Mouse (Mus musculus): ENCODE data around the gene Hydin. TPM values are rescaled to one million over a fixed set of nuclear protein-coding genes. Genes with fewer than 3 reads are reported as not detected.
"Not testable (repeated sequence)": the region's sequence is repeated elsewhere in the genome, so short reads cannot be mapped to it uniquely, and the experiment has no call there.

The Hydin gene
- polyA plus RNA-seq, 1 experiment from 2014 or later: 0.06 TPM

GRCm38 (mm10) chr8:110519790-110520189 lies 253.0 kb downstream of the Hydin start:
- Histone ChIP-seq H3K4me3 (no peak overlapping the region), H3K36me3 (no peaks in the 10 kb centered on the region), H3K27ac (no peak overlapping the region), H3K4me1 (no peaks in the 10 kb centered on the region), H3K27me3 (ENCODE audit: insufficient read depth, poor library complexity, severe bottlenecking) (no peaks in the 10 kb centered on the region), H3K9me3 (no peaks in the 10 kb centered on the region)
- 76% methylated on average over 7 of the region's 7 CpGs for WGBS
- DNase-seq (ENCODE audit: low spot score): peak; percentile 55

GRCm38 (mm10) chr8:110521851-110522250 lies 255.1 kb downstream of the Hydin start:
- H3K9me3 ChIP-seq: no peaks in the 10 kb centered on the region
- H3K36me3 ChIP-seq: no peaks in the 10 kb centered on the region
- 86% methylated on average over 12 of the region's 12 CpGs for WGBS
- peak; percentile 61 for DNase-seq (ENCODE audit: low spot score)
- no peak overlapping the region for H3K27ac ChIP-seq
- 0 out of 2 replicates have a peak, but pooled peaks cover 4% of the 10 kb centered on the region for H3K4me1 ChIP-seq
- no peaks in the 10 kb centered on the region for H3K27me3 ChIP-seq (ENCODE audit: insufficient read depth, poor library complexity, severe bottlenecking)
- no peak overlapping the region for H3K4me3 ChIP-seq

GRCm38 (mm10) chr8:110522495-110522894 lies 255.7 kb downstream of the Hydin start:
- H3K27me3 ChIP-seq (ENCODE audit: insufficient read depth, poor library complexity, severe bottlenecking); H3K36me3 ChIP-seq; DNase-seq (ENCODE audit: low spot score); H3K4me1 ChIP-seq; H3K27ac ChIP-seq; H3K9me3 ChIP-seq; H3K4me3 ChIP-seq: not testable (repeated sequence)
- 89% methylated on average over 7 of the region's 7 CpGs for WGBS

GRCm38 (mm10) chr8:110522985-110523384 lies 256.2 kb downstream of the Hydin start:
- H3K4me1 ChIP-seq: 0 out of 2 replicates have a peak, but pooled peaks cover 4% of the 10 kb centered on the region
- H3K4me3 ChIP-seq: no peak overlapping the region
- no peaks in the 10 kb centered on the region for H3K36me3 ChIP-seq
- WGBS: 66% methylated on average over 15 of the region's 15 CpGs
- no peak overlapping the region for H3K27ac ChIP-seq
- H3K9me3 ChIP-seq: no peaks in the 10 kb centered on the region
- DNase-seq (ENCODE audit: low spot score): no peak
- no peaks in the 10 kb centered on the region for H3K27me3 ChIP-seq (ENCODE audit: insufficient read depth, poor library complexity, severe bottlenecking)

GRCm38 (mm10) chr8:110525229-110525628 lies 258.5 kb downstream of the Hydin start:
- Histone ChIP-seq H3K4me1 (0 out of 2 replicates have a peak, but pooled peaks cover 4% of the 10 kb centered on the region), H3K9me3 (no peaks in the 10 kb centered on the region), H3K27me3 (ENCODE audit: insufficient read depth, poor library complexity, severe bottlenecking) (peaks cover 3% of the 10 kb centered on the region; the same call in 1 of the 2 replicates), H3K27ac (no peak overlapping the region), H3K36me3 (no peaks in the 10 kb centered on the region), H3K4me3 (no peak overlapping the region)
- WGBS: 67% methylated on average over 15 of the region's 15 CpGs
- DNase-seq (ENCODE audit: low spot score): no peak

- H3K4me3 ChIP-seq: no peak overlapping the region
- 0 out of 2 replicates have a peak, but pooled peaks cover 2% of the 10 kb centered on the region for H3K4me1 ChIP-seq
- H3K36me3 ChIP-seq: no peaks in the 10 kb centered on the region
- H3K27me3 ChIP-seq (ENCODE audit: insufficient read depth, poor library complexity, severe bottlenecking): peaks cover 7% of the 10 kb centered on the region; the same call in 1 of the 2 replicates
- no peaks in the 10 kb centered on the region for H3K9me3 ChIP-seq
- no peak for DNase-seq (ENCODE audit: low spot score)
- H3K27ac ChIP-seq: no peak overlapping the region
- 73% methylated on average over 8 of the region's 8 CpGs for WGBS
These were observed 263.4 kb downstream of the Hydin start for GRCm38 (mm10) chr8:110530008-110530762.

- 74% methylated on average over 6 of the region's 6 CpGs for WGBS
- H3K4me3 ChIP-seq: no peak overlapping the region
- no peaks in the 10 kb centered on the region for H3K36me3 ChIP-seq
- no peaks in the 10 kb centered on the region for H3K9me3 ChIP-seq
- H3K4me1 ChIP-seq: no peaks in the 10 kb centered on the region
- no peak overlapping the region for H3K27ac ChIP-seq
- H3K27me3 ChIP-seq (ENCODE audit: insufficient read depth, poor library complexity, severe bottlenecking): 0 out of 2 replicates have a peak, but pooled peaks cover 4% of the 10 kb centered on the region
- no peak for DNase-seq (ENCODE audit: low spot score)
These were observed 267.0 kb downstream of the Hydin start for GRCm38 (mm10) chr8:110533781-110534180.

- no peak for DNase-seq (ENCODE audit: low spot score)
- 0 out of 2 replicates have a peak, but pooled peaks cover 3% of the 10 kb centered on the region for H3K27me3 ChIP-seq (ENCODE audit: insufficient read depth, poor library complexity, severe bottlenecking)
- 69% methylated on average over 4 of the region's 4 CpGs for WGBS
- no peaks in the 10 kb centered on the region for H3K4me1 ChIP-seq
- H3K36me3 ChIP-seq: no peaks in the 10 kb centered on the region
- H3K4me3 ChIP-seq: no peak overlapping the region
- H3K27ac ChIP-seq: no peak overlapping the region
- no peaks in the 10 kb centered on the region for H3K9me3 ChIP-seq
These were observed 271.1 kb downstream of the Hydin start for GRCm38 (mm10) chr8:110537849-110538248.

- 74% methylated on average over 1 of the region's 1 CpGs for WGBS
- Histone ChIP-seq H3K27me3 (ENCODE audit: insufficient read depth, poor library complexity, severe bottlenecking) (no peaks in the 10 kb centered on the region), H3K27ac (no peak overlapping the region), H3K4me1 (no peaks in the 10 kb centered on the region), H3K4me3 (no peak overlapping the region), H3K9me3 (no peaks in the 10 kb centered on the region), H3K36me3 (no peaks in the 10 kb centered on the region)
- no peak for DNase-seq (ENCODE audit: low spot score)
These were observed 283.6 kb downstream of the Hydin start for GRCm38 (mm10) chr8:110550343-110550742.

GRCm38 (mm10) chr8:110552111-110552510 lies 285.3 kb downstream of the Hydin start:
- H3K9me3 ChIP-seq; H3K27me3 ChIP-seq (ENCODE audit: insufficient read depth, poor library complexity, severe bottlenecking); H3K27ac ChIP-seq; H3K4me3 ChIP-seq; DNase-seq (ENCODE audit: low spot score); H3K36me3 ChIP-seq; H3K4me1 ChIP-seq: not testable (repeated sequence)

- H3K4me1 ChIP-seq: no peaks in the 10 kb centered on the region; the same call in 1 of the 2 replicates
- no peak overlapping the region for H3K27ac ChIP-seq
- H3K9me3 ChIP-seq: no peaks in the 10 kb centered on the region
- WGBS: 64% methylated on average over 9 of the region's 9 CpGs
- H3K4me3 ChIP-seq: no peak overlapping the region
- no peaks in the 10 kb centered on the region for H3K27me3 ChIP-seq (ENCODE audit: insufficient read depth, poor library complexity, severe bottlenecking)
- H3K36me3 ChIP-seq: no peaks in the 10 kb centered on the region
- DNase-seq (ENCODE audit: low spot score): no peak
These were observed 325.9 kb downstream of the Hydin start for GRCm38 (mm10) chr8:110592641-110593040.

GRCm38 (mm10) chr8:110594164-110594563 lies 327.4 kb downstream of the Hydin start:
- no peaks in the 10 kb centered on the region for H3K36me3 ChIP-seq
- no peaks in the 10 kb centered on the region for H3K9me3 ChIP-seq
- peaks cover 5% of the 10 kb centered on the region; the same call in 1 of the 2 replicates for H3K27me3 ChIP-seq (ENCODE audit: insufficient read depth, poor library complexity, severe bottlenecking)
- no peak overlapping the region for H3K27ac ChIP-seq
- no peak for DNase-seq (ENCODE audit: low spot score)
- WGBS: 61% methylated on average over 6 of the region's 6 CpGs
- no peak overlapping the region for H3K4me3 ChIP-seq
- H3K4me1 ChIP-seq: no peaks in the 10 kb centered on the region; the same call in 1 of the 2 replicates

- WGBS: 2% methylated on average over 1 of the region's 1 CpGs
- H3K27me3 ChIP-seq (ENCODE audit: insufficient read depth, poor library complexity, severe bottlenecking): no peaks in the 10 kb centered on the region
- no peak overlapping the region for H3K27ac ChIP-seq
- no peak for DNase-seq (ENCODE audit: low spot score)
- H3K4me1 ChIP-seq: no peaks in the 10 kb centered on the region
- no peak overlapping the region for H3K4me3 ChIP-seq
- no peaks in the 10 kb centered on the region for H3K9me3 ChIP-seq
- no peaks in the 10 kb centered on the region for H3K36me3 ChIP-seq
These were observed 337.8 kb downstream of the Hydin start for GRCm38 (mm10) chr8:110604556-110604955.
